Mouse (Mus musculus): ENCODE results near the gene Klhl29.

Gene Klhl29

GRCm38 (mm10) chr12:5222439-5223202 lies 152.9 kb downstream of the Klhl29 start:
- DNase-seq (ENCODE audit: low spot score in 2 of 2), result no peak

DNA sequence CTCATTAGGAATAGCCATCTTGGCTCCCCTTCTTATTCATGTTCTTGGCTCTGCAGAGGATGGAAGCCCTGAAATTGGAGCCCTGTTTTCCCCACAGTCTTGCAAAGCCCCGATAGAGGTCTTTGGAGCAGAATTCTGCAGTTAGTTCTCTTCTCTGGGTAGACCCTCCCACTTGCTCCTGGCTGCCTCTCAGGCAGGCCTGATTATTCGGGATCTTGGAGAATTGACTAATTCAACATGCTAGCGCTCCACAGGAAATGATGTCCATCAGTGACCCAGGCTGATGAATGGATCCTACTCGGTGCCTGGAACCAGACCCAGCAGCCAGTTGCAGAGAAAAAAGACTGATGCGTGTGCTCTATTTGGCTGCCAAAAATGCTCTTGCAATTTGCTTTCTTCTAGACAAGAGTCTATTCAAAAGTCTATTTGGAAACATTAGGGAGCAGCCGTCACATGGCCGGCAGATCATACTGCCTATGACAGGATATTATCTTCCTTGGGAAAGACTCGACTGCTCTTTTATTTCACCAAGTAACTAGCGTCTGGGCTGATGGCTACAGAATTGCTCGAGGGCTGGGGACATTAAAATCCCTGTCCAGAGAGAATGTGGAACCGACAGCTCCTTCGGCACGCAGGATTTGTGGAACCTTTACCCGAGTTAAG lies 155.4 kb downstream of the Klhl29 start:
- no peak for DNase-seq (ENCODE audit: low spot score in 2 of 2)

DNA sequence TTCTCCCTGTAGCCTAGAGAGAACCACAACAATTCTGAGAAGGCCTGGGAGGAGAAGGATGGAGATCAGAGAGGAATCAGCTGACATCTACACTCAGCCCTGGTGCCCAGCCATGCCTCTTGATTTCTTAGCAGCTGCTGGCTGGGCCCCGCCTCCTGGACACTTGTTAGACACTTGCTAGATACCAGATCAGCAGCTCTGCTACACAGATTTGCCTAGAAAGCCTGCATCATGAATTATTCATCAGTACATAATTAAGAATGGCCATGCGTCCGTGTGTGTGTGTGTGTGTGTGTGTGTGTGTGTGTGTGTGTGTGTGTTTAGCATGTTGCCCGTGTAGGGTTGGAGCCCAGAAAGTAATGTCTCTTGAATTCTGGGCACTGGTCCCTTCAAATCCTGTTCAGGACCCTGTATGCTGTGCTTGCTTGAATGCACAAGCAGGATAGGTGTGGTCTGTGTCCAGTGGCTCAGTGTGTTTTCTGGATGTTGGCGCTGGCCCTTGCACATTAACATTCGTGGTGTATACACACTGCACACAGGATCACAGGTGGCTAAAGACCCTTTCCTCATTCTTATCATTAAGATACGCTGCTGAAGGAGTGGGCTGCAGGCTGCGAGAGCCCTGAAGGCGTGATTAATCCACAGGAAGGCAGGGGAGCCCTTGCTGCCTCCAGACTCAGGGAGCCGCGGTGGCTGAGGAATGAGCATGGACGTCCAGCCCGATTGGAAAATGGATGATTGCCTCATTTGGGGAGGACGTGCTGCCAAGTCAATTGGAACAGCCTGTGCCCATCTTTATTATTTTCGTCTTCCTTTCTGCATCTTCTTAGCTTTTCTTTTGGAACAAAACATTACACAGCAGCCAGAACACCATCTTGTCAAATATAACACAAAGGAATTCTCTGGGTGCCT lies 159.4 kb downstream of the Klhl29 start:
- DNase-seq (ENCODE audit: low spot score in 2 of 2), result peak in 1 of 2 experiments; percentile 38

DNA sequence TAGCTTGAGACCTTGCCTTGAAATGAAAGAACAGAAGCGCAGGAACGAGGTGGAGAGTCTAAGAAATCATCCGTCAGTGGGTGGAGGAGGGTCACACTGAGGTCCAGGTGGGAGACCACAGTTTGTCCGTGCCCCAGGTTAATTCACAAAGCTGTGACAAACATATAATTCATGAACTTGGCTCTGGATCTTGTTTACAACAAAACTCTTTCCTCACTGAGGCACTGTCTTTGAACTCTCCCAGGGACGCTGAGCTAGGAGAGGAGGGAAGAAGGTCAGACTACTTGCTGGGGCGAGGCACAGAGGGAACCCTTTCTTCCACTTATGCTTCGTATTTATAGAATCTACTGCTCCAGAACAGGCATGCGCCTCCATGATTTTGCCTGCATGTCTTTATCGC lies 161.2 kb downstream of the Klhl29 start:
- no peak for DNase-seq (ENCODE audit: low spot score in 2 of 2)

DNA sequence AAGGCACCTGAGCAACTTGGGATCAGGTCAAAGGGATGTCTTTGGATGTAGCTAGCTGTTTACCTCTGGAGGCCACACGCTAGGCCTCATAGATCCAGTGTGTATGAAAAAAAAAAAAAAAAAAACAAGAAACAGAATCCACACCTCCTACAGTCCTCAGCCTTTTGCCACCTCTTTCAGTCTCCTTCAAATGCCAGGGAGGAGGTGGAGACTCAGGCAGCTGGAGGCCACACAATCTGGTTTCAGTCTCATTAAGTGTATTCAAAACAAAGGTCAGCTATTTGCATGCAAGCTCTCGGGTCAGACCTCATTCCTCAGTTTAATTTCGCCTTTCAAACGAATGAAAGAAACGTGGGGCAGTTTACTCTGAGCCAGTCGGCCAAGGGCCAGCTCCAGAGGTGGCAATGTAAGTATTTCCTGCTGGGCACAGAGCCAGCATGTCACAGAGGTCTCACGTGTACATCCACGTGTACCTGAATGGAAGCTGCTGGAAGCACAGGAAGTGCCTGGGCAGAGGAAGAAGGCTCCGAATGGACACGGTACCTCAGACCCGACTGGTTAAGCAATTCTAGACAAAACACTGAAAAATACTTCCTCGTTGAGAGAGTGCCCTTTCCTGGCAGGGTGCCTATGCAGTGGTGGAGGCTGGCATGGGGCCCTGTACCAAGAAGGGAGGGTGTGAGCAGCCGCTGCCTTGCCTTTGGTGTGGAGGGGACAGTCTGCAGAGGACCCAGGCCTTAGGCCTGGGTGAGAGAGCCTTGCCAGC lies 162.0 kb downstream of the Klhl29 start:
- DNase-seq (ENCODE audit: low spot score in 2 of 2), result peak; percentile 43 to 66

DNA sequence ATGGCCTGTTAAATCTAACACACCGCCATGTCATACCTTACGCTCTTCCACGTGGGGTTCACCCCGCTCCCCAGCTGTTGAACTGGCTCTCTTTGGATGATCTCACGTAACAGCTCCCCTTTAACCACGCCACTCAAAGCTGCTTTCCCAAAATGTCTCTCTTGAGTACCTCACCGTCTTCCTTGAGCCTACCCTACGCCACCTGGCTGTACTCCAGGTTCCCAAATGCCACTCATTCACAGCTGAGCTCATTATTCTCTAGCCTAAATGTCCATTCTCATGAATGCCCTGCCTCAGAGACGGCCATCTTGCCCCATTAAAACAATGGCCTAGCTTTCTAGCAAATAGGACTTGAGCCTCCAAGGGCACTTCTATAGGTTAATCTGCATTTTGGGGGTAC lies 163.6 kb downstream of the Klhl29 start:
- DNase-seq (ENCODE audit: low spot score in 2 of 2), result no peak

GRCm38 (mm10) chr12:5210786-5211185 lies 164.7 kb downstream of the Klhl29 start:
- no peak for DNase-seq (ENCODE audit: low spot score in 2 of 2)

DNA sequence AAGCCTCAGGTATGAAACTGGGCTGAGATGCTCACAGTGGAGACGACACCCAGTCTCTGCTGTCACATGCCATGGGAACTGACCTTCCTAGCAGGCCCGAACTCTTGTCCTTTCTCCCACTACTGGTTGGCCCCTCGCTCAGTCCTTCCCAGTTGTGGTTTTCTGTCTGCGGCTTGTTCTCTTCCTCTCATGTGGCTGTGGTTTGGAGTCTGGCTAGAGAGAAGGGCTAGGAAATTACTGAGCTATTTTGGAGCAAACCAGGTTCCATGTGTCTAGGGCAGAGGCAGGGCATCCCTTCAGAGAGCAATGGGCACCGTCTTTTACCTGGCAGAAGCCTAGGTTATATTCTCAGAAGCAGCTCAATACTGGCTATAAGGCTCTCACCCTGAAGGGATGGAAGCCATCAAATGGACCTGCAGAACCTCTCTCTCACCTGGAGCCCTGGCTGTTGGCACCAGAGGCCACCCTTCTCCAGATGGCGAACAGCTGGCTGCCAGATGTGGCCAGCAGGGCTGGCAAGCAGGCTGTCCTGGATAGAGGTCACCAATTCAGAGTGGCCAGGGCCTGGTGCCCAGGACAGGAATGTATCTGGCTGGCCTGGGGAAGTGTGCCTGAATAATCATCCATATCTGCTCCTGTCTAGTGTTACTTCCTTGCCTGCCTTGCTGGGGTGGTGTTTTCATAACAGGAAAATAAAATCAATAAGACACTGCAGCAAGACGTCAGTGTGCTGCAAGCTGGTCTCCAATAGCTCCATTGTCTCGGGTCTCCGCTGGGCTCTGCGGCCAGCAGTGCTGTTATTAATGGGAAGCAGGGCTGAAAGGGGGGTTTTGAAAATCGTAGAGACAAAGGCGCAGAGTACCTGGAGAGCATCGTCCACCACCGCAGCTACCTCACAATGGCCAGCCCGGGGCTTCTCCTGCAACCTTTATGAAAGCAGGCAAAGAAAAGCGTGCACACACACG lies 167.3 kb downstream of the Klhl29 start:
- DNase-seq (ENCODE audit: low spot score in 2 of 2), result no peak

GRCm38 (mm10) chr12:5207172-5207571 lies 168.3 kb downstream of the Klhl29 start:
- DNase-seq (ENCODE audit: low spot score in 2 of 2), result no peak

- no peak for DNase-seq (ENCODE audit: low spot score in 2 of 2)
Observed at GRCm38 (mm10) chr12:5204071-5204840, 171.2 kb downstream of the Klhl29 start.

GRCm38 (mm10) chr12:5203385-5203784 lies 172.1 kb downstream of the Klhl29 start:
- DNase-seq (ENCODE audit: low spot score in 2 of 2), result no peak

DNA sequence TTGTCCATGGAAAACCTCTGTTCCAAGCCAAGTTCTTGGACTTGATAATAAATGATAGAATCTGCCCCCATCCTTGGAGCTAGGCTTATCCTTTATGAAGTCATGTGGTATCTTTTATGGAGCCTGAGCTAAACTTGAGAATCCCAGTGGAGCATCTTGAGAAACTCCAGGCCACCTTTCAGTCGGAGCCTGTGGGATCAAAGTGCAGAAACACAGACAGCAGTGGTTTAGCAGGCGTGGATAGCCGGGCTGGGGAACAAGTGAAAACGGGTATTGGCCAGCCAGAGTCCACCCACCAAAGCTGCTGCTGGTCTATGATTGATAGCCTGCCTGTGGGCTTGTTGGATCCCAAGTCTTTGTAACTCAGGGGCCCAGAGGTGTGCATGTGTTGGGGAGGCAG lies 177.2 kb downstream of the Klhl29 start:
- no peak for DNase-seq (ENCODE audit: low spot score in 2 of 2)

- DNase-seq (ENCODE audit: low spot score in 2 of 2), result no peak
Observed at GRCm38 (mm10) chr12:5194176-5194575, 181.3 kb downstream of the Klhl29 start.

DNA sequence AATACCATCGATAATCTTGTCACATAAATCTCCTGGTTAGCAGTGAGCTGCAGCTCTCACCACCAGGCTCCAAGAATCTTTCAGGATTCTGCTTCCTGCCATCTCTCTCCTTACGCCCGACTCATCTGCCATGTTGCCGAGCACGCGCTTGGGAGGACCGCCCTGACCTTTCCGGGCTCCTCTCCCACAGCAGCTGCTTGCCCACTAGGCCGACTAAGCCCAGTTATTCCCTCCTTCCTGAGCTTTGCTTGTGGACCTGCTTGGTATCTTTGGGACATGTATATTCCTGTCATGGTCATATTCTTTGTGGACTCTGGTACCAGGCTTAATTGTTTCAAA lies 183.1 kb downstream of the Klhl29 start:
- DNase-seq (ENCODE audit: low spot score in 2 of 2), result peak in 1 of 2 experiments; percentile 45

DNA sequence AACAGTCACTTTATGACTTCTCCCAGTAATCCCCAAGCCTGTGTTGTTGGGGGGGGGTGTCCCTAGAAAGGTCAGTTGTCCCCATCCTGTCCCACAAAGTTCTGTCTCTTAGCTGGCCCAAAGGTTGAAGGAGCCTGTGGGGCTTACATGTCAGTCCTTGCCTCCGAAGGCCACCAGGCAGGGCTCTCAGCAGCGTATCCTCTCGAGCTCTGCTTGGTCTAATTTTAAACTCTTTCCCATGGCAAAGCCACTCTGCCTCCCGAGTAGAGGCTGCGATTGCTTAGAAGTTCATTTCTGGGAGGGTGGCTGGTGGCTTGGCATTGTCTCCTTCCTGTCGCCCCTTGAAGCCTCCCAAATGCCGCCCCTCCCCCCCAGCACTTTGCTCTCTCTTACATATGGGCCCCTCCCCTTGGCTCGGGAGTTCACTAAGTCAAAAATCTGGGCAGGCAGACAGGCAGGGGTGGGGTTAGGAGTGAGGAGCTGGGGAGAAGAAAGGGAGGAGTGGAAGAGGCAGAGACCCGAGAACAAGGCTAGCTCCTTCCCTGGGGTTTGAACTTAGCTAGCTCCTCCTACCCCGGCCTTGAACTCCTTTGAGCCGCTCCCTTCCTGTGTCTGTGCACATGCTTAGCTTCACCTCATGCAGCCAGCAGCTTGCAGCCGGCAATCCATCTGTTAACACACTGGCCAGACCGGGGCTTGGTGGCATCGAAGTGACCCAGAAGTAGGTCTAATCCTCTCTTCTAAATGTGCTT lies 183.7 kb downstream of the Klhl29 start:
- DNase-seq (ENCODE audit: low spot score in 2 of 2), result peak in 1 of 2 experiments; percentile 61

- no peak for DNase-seq (ENCODE audit: low spot score in 2 of 2)
Observed at GRCm38 (mm10) chr12:5191206-5191605, 184.3 kb downstream of the Klhl29 start.

DNA sequence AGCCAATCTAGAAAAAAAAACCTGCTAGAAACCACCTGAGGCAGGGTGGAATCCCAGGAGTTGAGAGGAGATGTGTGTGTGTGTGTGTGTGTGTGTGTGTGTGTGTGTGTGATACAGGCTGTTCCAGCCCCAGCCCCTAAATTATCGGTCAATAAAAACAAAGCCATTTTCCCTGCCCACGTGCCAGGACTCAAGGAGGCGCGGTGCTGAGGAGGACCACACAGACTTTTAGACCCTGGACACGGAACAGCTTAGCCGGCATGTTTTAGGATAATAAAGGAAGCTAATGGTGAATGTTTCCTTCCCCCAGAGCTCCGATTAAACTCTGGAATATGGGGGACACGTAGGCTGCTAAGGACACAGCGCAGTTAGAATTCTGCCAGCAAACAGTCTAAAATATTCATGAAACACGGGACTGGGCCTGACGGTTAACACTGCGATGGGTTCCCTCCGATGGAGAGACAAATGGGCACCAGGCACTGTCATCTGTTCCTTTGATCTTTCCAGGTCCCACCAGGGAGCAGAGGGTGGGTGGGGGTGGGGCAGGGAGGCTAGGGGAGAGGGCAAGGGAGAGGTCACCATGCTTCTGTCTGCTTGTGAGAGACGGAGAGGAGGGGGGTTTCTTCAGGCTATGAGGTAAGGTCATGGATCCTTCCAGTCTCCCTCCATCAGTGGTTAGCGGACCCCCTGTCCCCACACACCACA lies 185.9 kb downstream of the Klhl29 start:
- no peak for DNase-seq (ENCODE audit: low spot score in 2 of 2)

DNA sequence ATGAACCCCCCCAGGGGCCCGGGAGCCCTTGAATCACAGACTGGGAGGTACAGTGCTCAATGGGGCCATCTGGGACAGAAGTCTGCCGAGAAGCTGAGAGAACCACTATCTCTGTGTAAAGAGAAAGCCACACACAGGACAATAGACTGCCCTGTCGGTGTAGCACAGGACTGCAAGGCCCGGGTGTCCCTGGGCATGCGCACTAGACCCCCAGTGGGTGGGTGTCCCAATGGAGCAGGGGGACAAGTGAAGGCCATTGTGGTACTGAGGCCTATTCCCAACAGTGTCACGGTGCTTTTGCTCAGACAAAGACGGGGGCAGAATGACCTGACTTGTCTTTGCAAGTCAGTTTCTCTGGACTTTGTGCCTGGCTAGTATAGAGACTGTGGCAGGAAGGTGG lies 186.6 kb downstream of the Klhl29 start:
- no peak for DNase-seq (ENCODE audit: low spot score in 2 of 2)
